Mouse (Mus musculus) fibroblast of lung, adult 2 months (primary cell): ENCODE measurements around the gene Wnt7b.

Source experiments
- DNase-seq: peaks from one replicate; pipeline ENCODE4 v3.0.0-alpha.2; 2011; ENCODE audit warnings: low read depth

The Wnt7b gene

GRCm38 (mm10) chr15:85601202-85601601, 18.9 kb upstream of the Wnt7b start:
- DNase-seq: no peak

- DNase-seq: no peak
Observed at GRCm38 (mm10) chr15:85600696-85601094, 18.4 kb upstream of the Wnt7b start.

- peak; percentile 68 for DNase-seq
Observed at GRCm38 (mm10) chr15:85599887-85600695, 17.8 kb upstream of the Wnt7b start.

- DNase-seq: no peak
Observed at GRCm38 (mm10) chr15:85598984-85599886, 17.0 kb upstream of the Wnt7b start.

- no peak for DNase-seq
Observed at GRCm38 (mm10) chr15:85598443-85598842, 16.2 kb upstream of the Wnt7b start.

- no peak for DNase-seq
Observed at GRCm38 (mm10) chr15:85597403-85597802, 15.1 kb upstream of the Wnt7b start.

GRCm38 (mm10) chr15:85592674-85593073, 10.4 kb upstream of the Wnt7b start:
- DNase-seq: no peak

- DNase-seq: no peak
Observed at GRCm38 (mm10) chr15:85590831-85591230, 8.6 kb upstream of the Wnt7b start.

GRCm38 (mm10) chr15:85583504-85583903, 1.2 kb upstream of the Wnt7b start:
- no peak for DNase-seq

- DNase-seq: peak; percentile 65
Observed at GRCm38 (mm10) chr15:85583024-85583423, 751 bp upstream of the Wnt7b start.

- no peak for DNase-seq
Observed at GRCm38 (mm10) chr15:85581563-85582064, 659 bp downstream of the Wnt7b start.

- no peak for DNase-seq
Observed at GRCm38 (mm10) chr15:85580934-85581562, 1.2 kb downstream of the Wnt7b start.

- DNase-seq: no peak
Observed at GRCm38 (mm10) chr15:85580483-85580882, 1.8 kb downstream of the Wnt7b start.

- DNase-seq: no peak
Observed at GRCm38 (mm10) chr15:85577583-85578460, 4.5 kb downstream of the Wnt7b start.

GRCm38 (mm10) chr15:85576511-85577440, 5.5 kb downstream of the Wnt7b start:
- DNase-seq: no peak

GRCm38 (mm10) chr15:85576110-85576509, 6.2 kb downstream of the Wnt7b start:
- DNase-seq: no peak

GRCm38 (mm10) chr15:85574558-85574957, 7.7 kb downstream of the Wnt7b start:
- DNase-seq: no peak

- DNase-seq: no peak
Observed at GRCm38 (mm10) chr15:85574086-85574485, 8.2 kb downstream of the Wnt7b start.

- no peak for DNase-seq
Observed at GRCm38 (mm10) chr15:85572619-85573254, 9.5 kb downstream of the Wnt7b start.
